Mouse (Mus musculus) gastrocnemius, adult 8-10 months (tissue): Measurements from ENCODE around the gene Map2k3. TPM values are rescaled to one million over a fixed set of nuclear protein-coding genes. Genes with fewer than 3 reads are reported as not detected.
"Not testable (repeated sequence)": the region's sequence is repeated elsewhere in the genome, so short reads cannot be mapped to it uniquely, and the experiment has no call there.

Source experiments
- DNase-seq, 2 experiments: peaks; one replicate each; pipeline ENCODE4 v3.0.0; 2022; ENCODE audit warnings: low spot score in 2 of 2
- total RNA-seq, 4 experiments: library from RNA; stranded (reverse); gene quantifications; 2 replicates each; pipeline ENCODE4 v1.2.4; 2022

The Map2k3 gene
- total RNA-seq, result 100 to 1,000 TPM; 117 to 122 (median 119) TPM

DNA sequence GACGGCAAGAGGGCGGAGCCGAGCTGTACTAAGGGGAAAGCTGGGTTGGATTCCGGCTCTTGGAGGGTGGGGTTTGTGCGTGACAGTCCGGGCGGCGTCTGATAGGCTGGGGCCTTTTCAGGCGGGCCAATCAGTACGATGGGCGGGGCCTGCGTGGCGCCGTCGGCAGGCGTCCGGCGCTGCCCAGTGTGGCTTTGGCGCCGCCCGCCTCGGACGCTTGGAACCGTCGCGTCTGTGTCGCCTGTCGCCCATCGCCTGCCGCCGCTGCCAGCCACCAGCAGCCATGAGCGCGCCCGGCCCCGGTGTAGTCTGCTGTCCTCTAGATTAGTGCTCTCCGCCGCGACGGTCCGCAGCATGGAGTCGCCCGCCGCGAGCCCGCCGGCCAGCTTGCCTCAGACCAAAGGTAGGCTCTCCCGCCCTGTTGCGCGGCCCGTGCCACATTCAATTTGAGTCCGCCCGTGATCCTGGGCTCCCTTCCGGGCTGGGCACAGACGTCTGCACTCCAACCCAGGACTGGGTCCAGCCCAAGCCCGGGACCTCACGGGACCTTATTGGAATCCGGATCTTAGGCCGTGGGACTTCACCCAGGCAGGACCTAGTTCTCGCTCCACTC lies at the start of gene Map2k3:
Map2k3 (plus strand) TSS at position 165 of the 613 bp plus-strand sequence.
- peak; percentile 94 to 96 for DNase-seq

DNA sequence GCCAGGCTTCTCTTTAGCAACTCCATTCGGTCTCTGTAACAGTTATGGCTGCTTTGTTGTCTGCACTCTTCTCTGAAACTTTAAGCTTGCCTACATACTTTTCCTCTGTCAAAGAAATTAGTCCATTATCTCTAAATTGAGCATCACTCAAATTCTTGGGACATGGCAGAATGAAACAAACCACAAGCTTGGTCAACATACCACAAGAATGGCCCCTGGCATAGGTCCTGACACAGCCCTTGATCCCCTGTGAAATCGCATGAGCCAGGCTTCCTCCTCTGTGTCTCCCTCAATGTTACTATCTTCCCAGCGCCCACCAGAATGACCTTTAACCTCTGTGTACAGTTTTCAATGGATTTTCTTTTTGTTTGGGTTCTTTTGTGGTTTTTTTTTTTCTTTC lies 49.4 kb upstream of the Map2k3 start:
- DNase-seq, result no peak

DNA sequence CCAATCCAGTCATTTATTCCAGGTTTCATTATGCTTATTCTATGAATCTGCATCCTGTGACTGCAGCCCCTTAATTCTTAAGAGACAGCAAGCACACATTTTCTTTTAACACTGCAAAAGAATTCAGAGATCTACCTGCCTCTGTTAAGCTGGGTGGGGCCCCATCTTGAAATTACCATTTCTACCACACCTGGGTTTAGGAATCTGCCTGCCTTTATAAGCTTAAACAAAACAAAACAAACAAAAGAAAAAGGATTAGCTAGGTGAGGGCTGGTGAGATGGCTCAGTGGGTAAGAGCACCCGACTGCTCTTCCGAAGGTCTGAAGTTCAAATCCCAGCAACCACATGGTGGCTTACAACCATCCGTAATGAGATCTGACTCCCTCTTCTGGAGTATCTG lies 44.8 kb upstream of the Map2k3 start:
- DNase-seq, result not testable (repeated sequence)

DNA sequence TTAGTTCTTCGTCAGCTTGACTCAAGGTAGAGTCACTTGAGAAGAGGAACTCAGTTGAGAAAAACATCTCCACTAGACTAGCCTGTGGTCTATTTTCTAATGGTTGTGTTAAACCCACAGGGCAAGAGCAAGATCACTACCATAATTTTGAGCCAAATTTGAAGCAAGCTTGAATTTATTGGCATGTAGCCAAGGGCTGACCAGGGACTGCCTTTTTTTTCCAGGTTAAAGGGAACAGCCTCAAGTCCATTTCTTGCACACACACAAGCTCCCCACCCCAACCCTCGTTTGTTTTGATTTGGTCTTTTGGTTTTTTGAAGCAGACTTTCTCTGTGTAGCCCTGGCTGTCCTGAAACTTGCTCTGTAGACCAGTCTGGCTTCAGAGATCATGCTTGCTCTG lies 42.0 kb upstream of the Map2k3 start:
- no peak for DNase-seq

DNA sequence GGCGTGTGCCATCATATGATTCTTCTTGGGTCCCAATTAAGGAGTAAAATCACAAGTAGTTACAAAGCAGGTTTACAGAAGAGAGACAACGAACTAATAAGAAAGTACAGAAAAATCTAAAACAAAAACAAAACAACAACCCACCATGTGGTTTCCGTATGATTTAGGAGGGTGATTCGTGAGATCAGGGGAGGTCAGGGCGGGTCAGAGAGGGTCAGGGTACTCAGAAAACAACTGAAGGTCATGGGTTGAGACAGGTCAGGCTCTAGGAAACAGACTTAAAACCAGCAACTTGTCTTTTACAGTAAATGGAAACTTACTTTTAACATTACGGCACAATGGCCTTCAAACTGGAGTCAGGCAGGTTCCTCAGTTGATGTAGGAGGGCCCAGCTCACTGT lies 41.5 kb upstream of the Map2k3 start:
- no peak for DNase-seq

DNA sequence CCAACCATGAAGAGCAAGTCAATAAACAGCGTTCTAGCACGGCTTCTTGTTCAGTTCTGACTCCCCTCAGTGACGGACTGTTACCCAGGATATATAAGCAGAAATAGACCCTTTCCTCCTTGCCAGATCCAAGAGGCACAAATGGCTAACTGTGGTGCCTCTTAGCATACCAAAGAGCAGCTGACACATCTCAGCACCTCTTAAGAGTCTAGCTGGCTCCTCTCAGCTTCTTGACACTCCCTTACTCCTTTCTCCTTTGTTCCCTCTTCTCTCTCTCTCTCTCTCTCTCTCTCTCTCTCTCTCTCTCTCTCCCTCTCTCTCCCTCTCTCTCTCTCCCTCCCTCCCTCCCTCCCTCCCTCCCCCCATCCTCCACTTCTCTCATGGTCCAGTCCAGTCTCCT lies 41.1 kb upstream of the Map2k3 start:
- no peak for DNase-seq

DNA sequence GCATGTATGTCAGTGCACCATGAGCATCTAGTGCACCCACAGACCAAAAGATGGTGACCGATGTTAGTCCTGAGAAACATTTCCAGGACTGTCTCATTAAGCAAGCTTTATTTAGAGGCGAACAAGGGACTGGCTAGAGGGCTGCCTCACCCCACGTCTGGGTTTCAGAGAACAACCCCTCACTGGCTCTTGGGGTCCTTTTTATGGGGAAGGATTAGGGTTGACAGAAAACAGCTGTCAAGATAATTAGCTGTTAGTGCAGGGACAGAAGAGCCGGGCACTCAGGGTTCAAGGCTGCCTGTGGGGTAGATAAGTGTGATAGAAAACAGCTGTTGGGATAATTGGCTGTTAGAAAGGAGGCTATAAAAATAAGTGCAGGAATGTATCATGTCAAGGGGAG lies 35.9 kb upstream of the Map2k3 start:
- no peak for DNase-seq

DNA sequence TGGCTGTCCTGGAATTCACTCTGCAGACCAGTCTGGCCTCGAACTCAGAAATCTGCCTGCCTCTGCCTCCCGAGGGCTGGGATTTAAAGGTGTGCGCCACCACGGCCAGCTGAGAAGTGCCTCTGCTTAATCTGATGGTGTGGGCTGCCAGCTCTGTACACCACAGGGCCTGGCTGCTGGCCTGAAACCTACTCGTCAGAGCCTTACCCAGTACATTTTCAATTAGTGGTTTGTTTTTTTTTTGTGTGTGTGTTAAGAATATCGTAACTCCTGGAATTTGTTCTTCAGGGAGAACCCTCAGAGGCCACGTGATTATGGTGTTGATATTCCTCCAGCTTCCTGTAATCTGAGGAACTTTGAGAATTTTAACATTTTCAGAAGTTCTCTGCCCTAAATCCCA lies 29.8 kb upstream of the Map2k3 start:
- DNase-seq, result no peak

DNA sequence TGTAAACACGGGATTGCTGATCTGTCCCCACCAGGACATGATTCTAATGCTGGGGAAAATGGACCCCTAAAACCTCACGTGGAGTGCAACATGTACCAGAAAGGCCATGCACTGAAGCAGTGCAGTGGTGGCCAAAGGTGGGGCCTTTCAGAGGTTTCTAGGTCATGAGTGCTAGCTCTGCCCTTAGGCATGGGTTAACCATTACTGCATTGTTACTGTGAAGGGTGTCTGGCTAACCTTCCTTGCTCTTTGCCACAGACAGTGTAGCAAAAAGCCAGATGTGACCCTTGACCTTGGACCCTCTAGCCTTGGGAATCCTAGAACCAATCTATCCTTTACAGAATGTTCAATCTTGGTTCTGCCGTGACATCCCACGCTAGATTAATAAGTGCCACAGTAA lies 29.3 kb upstream of the Map2k3 start:
- no peak for DNase-seq

DNA sequence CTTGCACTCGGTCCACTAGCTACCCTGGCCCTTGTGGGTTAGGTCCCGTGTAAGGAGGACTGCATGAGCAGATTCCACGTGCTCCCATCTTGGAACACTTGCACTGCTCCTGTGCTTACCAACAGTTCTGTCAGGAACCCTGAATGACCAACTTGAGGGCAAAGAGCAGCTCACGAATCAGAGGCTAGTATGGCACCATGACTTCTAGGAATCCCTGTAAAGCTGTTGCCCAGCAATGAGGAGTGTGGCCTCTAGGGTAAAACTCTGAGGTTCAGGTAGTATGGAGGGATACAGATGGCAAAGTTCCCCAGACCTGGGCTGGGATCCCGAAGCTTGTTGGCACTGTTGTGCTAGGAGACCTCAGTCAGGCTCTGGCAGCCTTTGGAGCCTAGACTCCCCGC lies 28.2 kb upstream of the Map2k3 start:
- no peak for DNase-seq

DNA sequence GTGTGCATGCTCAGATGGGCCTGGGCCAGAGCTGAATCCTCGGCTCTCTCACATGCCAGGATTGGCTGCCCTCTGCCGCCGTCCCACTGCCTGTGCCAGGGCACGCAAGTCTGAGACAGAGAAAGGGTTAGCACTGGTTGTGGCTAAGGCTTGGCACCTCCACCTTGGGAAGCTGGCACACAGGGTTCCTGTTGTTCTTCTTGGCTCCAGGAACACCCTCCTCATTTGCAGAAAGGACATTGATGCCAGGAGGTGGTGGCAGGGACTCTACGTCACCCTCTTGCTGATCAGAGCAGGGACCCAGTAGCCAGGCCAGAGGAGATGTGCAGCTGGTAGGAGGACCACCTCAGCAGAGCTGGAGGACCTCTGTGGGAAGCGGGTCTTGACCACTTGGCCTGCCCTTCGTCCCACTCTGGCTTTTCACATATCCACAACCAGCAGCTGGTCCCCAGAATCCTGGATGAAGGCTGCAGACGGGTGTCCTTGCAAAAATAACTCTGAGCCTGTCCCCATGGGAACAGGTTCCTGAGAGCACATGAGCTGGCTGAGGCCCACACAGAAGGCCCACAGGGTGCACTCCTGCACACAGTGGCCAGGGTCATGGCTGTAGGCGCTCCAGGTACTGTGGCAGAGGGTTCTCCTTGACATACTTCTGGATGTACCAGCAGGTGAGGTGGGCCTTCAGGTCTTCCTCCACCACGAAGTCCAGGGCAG lies 26.3 kb upstream of the Map2k3 start:
- DNase-seq, result no peak

DNA sequence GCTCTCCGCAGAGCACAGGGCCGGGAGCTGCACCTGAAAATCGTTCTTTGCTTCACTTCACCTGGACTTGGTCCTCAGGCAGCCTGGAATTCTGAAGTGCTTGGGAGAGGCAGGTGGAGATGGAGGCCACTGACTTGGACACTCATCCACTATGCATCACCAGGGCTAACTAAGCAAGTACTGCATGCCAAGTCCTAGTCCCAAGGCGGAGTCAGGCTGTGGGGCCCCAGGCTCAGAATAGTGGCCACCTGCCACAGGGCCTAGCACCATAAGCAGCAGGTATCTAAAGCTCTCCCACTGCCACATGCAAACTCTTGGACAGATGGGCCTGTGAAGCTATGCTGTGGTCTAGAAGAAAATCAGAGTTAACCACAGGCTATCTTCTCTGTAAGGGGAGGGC lies 25.4 kb upstream of the Map2k3 start:
- DNase-seq, result no peak

DNA sequence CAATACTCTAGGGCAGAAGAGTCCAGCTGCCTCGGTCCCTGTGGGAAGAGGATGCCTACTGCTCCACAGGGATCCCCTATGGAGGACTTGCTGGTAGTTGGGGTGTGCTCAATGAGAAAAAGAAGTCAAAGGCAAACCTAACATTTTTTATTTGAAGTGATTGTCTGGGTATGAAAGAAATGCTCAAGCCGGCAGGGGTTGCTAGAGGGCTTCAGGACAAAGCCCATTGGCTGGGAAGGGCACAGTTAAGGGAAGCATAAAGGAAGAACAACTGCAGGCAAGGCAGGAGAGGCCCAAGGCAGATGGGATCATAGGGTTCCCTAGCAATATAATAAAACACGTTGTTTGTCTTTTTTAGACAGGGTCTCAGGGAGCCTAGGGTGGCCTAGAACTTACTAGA lies 23.8 kb upstream of the Map2k3 start:
- DNase-seq, result no peak

DNA sequence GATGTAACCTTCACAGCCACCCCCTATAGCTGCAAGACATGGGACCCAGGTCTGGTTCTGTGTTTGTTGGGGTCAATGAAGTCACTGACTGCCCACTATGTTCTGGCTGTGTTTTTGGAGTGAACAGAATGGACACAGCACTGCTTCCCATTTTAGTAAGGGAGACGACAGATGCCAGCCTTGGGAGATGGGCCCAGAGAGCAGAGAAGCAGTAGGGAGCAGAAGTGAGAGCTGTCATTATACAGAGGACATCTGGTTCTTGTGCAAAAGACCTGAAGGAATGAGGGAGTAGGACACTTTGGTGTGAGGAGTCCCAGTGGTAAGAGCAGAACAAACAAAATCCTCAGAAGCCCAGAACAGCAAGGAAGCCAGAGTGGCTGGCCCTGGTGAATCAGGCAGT lies 22.2 kb upstream of the Map2k3 start:
- no peak for DNase-seq

DNA sequence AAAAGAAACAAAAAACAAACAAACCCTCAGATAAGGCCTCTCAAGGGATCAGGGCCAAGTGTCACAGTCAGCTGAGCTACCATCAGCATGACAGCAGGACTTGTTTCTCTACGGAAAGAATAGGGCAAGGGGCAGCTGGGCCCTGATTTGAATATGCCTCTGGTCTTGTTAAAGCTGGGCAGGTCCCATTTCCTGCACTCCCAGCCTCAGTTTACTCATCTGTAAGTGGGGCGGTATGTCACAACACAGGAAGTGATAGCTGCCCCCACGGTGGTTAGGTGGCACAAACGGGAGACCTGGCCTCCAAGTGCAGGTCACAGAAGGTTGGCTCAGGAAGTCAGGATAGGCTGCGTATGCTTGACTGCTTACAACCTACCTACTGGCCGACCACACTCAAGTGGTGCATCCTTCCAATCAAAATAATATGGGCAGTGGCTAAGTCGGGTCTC lies 19.3 kb upstream of the Map2k3 start:
- DNase-seq, result no peak

DNA sequence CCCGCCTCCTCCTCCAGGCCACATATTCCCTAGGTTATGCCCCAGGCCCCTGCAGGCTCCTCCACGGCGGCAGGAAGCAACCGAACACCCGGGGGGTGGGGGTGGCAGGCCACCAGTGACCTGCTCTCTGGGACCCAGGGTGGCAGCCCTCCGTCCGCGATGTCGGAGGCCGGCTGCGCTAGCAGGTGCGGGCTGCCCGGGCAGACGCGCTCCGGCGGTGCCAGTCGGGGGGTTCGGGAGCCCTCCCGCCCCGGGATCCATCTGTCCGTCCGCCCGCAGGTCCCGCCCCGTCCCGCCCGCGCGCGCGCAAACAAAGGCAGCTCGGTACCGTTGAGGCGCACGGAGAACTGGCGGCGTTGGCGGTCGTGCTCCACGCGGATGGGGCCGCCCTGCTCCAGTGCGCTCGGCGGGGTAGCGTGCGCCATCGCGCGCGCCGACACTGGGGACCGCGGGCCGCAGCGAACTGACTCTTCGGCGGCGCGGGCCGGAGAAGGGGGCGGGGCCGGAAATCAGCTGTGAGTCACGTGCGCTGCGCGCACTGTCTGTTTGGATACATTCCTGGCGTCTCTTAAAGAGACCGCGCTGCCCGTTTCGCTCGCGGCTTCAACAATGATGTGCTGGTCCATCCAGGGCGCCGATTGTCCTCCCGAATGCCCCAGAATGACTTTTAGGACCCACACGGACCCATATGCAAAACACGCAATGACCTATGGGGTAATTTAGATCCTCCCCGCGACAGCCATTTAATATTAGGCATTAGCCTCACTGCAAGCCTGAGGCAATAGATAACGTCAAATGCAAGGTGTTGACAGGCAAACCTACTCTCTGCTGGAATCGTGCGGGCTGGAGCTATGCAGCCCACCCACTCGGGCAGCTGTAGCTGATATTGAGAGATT lies 18.3 kb upstream of the Map2k3 start:
- peak; percentile 81 to 86 for DNase-seq

DNA sequence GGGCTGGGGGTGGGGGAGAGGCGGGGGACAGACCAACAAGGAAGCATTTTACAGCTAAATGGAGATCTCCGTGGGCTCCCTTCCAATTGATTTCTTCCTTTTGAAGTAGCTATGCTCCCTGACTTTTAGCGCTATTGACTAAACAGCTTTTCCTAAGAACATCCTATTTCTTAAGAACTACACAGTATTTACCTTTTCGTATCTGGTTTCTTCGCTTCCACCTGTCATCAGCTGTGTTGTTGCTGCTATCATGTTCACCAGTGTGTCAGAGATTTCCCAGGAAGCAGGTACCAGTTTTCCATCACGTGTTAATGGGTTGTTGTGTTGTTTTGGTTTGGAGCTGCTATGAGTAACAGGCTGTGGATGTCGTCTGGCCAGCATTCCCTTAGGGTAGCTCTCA lies 17.3 kb upstream of the Map2k3 start, which contains the start of gene Natd1:
Natd1 (minus strand) TSS at position 260 of the 400 bp plus-strand sequence.
- DNase-seq, result no peak

DNA sequence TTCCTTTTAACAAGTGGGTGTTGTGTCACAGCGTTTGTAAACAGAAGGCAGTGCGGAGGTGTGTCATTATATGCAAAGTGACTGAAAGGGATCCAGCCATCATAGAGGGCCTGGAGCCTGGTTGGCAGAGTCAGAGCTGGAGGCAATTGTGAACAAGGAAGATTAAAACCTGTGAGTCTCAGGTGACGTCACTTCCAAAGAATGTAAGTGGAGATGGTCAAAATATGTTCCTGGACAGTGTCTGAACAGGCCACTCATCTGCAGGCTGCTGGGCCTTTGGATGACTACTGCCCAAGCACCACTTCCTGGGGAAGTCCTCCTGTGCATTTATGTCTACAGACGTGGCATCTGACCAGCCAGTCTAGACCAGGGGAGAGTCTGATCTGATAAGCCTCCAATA lies 16.6 kb upstream of the Map2k3 start:
- no peak for DNase-seq

DNA sequence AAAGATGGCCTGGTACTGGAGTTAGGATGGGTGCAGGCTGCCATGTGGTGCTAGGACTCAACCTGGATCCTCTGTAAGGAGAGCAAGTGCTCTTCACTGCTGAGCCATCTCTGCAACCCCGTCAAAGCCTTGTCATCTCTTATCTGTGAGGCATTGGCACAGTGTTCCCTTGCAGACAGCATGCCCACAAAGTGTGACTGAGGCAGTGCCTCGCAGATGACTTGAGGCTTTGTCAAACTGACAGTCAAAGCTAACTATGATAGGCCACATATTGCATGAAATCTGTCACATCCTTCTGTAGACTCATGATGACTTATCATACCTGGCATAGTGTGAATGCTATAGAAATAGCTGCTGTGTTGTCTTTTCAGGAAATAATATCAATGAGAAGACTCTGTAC lies 11.8 kb upstream of the Map2k3 start:
- no peak for DNase-seq

DNA sequence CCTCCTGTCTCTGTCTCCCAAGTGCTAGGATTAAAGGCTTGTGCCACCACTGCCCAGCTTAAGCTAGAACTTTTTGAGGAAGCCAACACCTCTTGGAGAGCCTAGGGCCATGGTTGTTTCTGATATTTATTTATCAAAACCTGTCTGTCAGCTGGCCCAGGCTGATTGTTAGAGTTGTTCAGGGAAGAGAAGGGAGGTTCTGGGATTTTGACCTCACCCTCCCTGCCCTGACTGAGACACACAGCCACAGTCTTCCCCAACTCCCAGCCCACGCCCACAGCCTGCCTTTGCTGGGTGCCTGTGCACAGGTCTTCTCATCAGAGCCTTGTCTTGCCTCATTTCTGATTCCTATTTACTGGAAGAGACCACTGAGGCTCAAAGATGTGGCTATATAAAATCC lies 9.6 kb upstream of the Map2k3 start:
- no peak for DNase-seq

DNA sequence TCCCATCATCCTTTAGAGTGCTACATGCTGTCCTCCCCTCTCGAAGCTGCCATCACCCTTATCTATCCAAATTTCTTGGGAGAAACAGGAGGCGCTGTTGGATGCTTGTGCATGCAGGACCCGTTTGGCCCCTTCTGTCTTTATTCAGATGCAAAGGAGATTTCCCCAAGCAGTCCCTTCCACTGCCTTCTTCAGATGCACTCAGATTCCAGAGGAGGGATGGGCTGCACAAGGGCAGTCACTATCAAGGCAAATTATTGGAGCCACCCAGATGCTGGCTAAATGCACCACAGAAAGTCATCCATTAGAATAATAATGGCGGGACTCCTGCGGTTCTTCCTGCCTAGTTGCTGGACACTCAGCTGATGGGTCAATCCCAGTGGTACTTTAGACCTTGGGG lies 8.9 kb upstream of the Map2k3 start:
- no peak for DNase-seq

DNA sequence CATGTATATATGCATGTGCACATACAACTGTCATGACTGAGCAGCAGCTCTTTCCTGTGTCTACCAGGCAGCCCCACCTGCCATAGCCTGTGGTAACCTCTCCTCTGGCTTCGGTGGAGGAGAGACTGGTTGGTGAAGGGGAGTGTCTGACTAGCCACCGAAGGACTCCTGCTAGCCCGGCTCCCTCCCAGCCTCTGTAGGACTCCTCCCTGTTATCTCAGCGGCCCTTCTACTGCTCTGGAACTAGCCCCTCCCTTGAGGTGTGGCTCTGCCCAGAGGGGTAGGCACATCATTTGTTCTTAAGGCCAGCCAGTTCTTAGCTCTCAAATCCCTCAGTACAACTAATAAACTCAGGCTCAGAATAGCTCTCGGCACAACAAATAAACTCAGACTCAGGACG lies 7.3 kb upstream of the Map2k3 start:
- DNase-seq, result no peak
